In genomic region chr9:74977251-74977650, GRCm38 (mm10) we compare ENCODE assay signal across 16 mouse cellular contexts. TPM values are rescaled to one million over a fixed set of nuclear protein-coding genes. Genes with fewer than 3 reads are reported as not detected.
A peak's percentile ranks its signal among the peaks of the same experiment; 100 is the strongest.
DNase-seq lines count a peak whose midpoint lies in the region; ATAC-seq and TF ChIP-seq lines count a peak whose summit lies in the region.
"Had no signal": no experiment of that assay in that cellular context is flagged by ENCODE, and none has a peak within 500 bp of the region (broad histone marks: within the 10 kb centered on the region; RNA-seq: fewer than 3 reads in every experiment).

No protein-coding gene starts in this region.

- TF ChIP-seq CTCF in heart, adult 2 months (IDR thresholded peaks at IDR 0.05): no peak
- TF ChIP-seq CTCF in lung, embryonic 14.5 days (IDR thresholded peaks at IDR 0.05; ENCODE audit: low read depth): no peak

- WGBS in heart, adult 2 months: 87% methylated on average over 2 of the region's 2 CpGs
- WGBS in lung, embryonic 14.5 days: 86% methylated on average over 2 of the region's 2 CpGs
- 61% methylated on average over 2 of the region's 2 CpGs for whole genome bisulfite sequencing in hindbrain, embryonic 14.5 days
- WGBS in neural tube, embryonic 13.5 days: 65% methylated on average over 2 of the region's 2 CpGs

- H3K79me2 ChIP-seq in heart, adult 2 months (replicated peaks; ENCODE audit: control insufficient read depth, insufficient read depth, low read length): no peaks in the 10 kb centered on the region

- intact Hi-C loops in heart, adult 2 months (cut with DNase I): no loop called here
- intact Hi-C loops in left cerebral cortex, postnatal 4 days (cut with DNase I): no loop called here

- H3K36me3 ChIP-seq in heart, adult 2 months (ENCODE audit: control insufficient read depth, insufficient read depth, low read length): peaks cover 13% of the 10 kb centered on the region
- no peaks in the 10 kb centered on the region for H3K36me3 ChIP-seq in lung, embryonic 14.5 days (ENCODE audit: insufficient read depth)
- H3K36me3 ChIP-seq in hindbrain, embryonic 14.5 days (replicated peaks; ENCODE audit: control insufficient read depth, insufficient read depth): no peaks in the 10 kb centered on the region
- H3K36me3 ChIP-seq in neural tube, embryonic 13.5 days: 0 out of 2 replicates have a peak, but pooled peaks cover 1% of the 10 kb centered on the region
- H3K36me3 ChIP-seq: G1E; limb, embryonic 12.5 days; stomach, embryonic 15.5 days had no signal

- no peak for TF ChIP-seq POLR2A in heart, adult 2 months (IDR thresholded peaks at IDR 0.05; ENCODE audit: insufficient read depth, low read depth, low read length)

- H3K9ac ChIP-seq in heart, adult 2 months (ENCODE audit: low read depth, low read length): no peak overlapping the region
- no peak overlapping the region for H3K9ac ChIP-seq in lung, embryonic 14.5 days
- H3K9ac ChIP-seq in hindbrain, embryonic 14.5 days: peak overlapping the region; percentile 82
- H3K9ac ChIP-seq in neural tube, embryonic 13.5 days: peak overlapping the region; percentile 79
- H3K9ac ChIP-seq: limb, embryonic 12.5 days; stomach, embryonic 15.5 days had no signal

- H3K4me3 ChIP-seq in heart, adult 2 months: peak overlapping the region; percentile 11; the same call in 1 of the 2 replicates
- no peak overlapping the region for H3K4me3 ChIP-seq in lung, embryonic 14.5 days (ENCODE audit: low read depth, low read length)
- peak overlapping the region; percentile 54 for H3K4me3 ChIP-seq in hindbrain, embryonic 14.5 days (replicated peaks; ENCODE audit: low read length)
- H3K4me3 ChIP-seq in neural tube, embryonic 13.5 days: peak overlapping the region; percentile 43
- H3K4me3 ChIP-seq: erythroblast, embryonic 14.5 days had no signal

- H3K27ac ChIP-seq in heart, adult 2 months: no peak overlapping the region; the same call in 1 of the 2 replicates
- H3K27ac ChIP-seq in lung, embryonic 14.5 days (ENCODE audit: low read depth): no peak overlapping the region
- peak overlapping the region; percentile 98 for H3K27ac ChIP-seq in hindbrain, embryonic 14.5 days
- H3K27ac ChIP-seq in neural tube, embryonic 13.5 days (replicated peaks): peak overlapping the region; percentile 94
- H3K27ac ChIP-seq: limb, embryonic 12.5 days had no signal

- no peaks in the 10 kb centered on the region for H3K27me3 ChIP-seq in heart, adult 2 months (ENCODE audit: control insufficient read depth, insufficient read depth, low read length)
- H3K27me3 ChIP-seq in lung, embryonic 14.5 days (ENCODE audit: insufficient read depth, low read length): no peaks in the 10 kb centered on the region
- no peaks in the 10 kb centered on the region for H3K27me3 ChIP-seq in hindbrain, embryonic 14.5 days (ENCODE audit: control insufficient read depth, insufficient read depth, low read length)
- no peaks in the 10 kb centered on the region for H3K27me3 ChIP-seq in neural tube, embryonic 13.5 days
- H3K27me3 ChIP-seq: stomach, embryonic 15.5 days had no signal

- H3K4me1 ChIP-seq in heart, adult 2 months (ENCODE audit: control insufficient read depth, insufficient read depth, low read length): peaks cover 26% of the 10 kb centered on the region
- H3K4me1 ChIP-seq in lung, embryonic 14.5 days (ENCODE audit: insufficient read depth): peaks cover 11% of the 10 kb centered on the region
- peaks cover 48% of the 10 kb centered on the region for H3K4me1 ChIP-seq in hindbrain, embryonic 14.5 days (replicated peaks; ENCODE audit: control insufficient read depth, insufficient read depth, low read length)
- peaks cover 66% of the 10 kb centered on the region for H3K4me1 ChIP-seq in neural tube, embryonic 13.5 days (replicated peaks)

- H3K9me3 ChIP-seq in lung, embryonic 14.5 days (ENCODE audit: low read depth, low read length): no peaks in the 10 kb centered on the region
- H3K9me3 ChIP-seq in hindbrain, embryonic 14.5 days (ENCODE audit: control insufficient read depth, low read length): no peaks in the 10 kb centered on the region
- no peaks in the 10 kb centered on the region for H3K9me3 ChIP-seq in neural tube, embryonic 13.5 days
- H3K9me3 ChIP-seq: G1E; limb, embryonic 12.5 days; stomach, embryonic 15.5 days had no signal

- peak overlapping the region; percentile 70 for H3K4me2 ChIP-seq in lung, embryonic 14.5 days
- peak overlapping the region; percentile 82 for H3K4me2 ChIP-seq in hindbrain, embryonic 14.5 days (replicated peaks)
- H3K4me2 ChIP-seq in neural tube, embryonic 13.5 days: peak overlapping the region; percentile 67

- DNase-seq in heart, adult 2 months: no peak
- DNase-seq in heart, adult 8-10 months (ENCODE audit: low spot score): no peak
- DNase-seq in lung, embryonic 14.5 days: no peak
- no peak for DNase-seq in lung, adult 18-20 months
- DNase-seq in hindbrain, embryonic 14.5 days (ENCODE audit: low spot score): peak; percentile 46
- no peak for DNase-seq in left cerebral cortex, postnatal 4 days
- DNase-seq in urinary bladder, adult 18-20 months (ENCODE audit: low spot score in 2 of 2): no peak
- DNase-seq: cerebellum, adult 11 months; gastrocnemius, postnatal 10 days; right cerebral cortex, postnatal 4 days; thymus, postnatal 14 days had no signal

- ATAC-seq in lung, embryonic 14.5 days (ENCODE audit: insufficient read depth): no peak
- ATAC-seq in hindbrain, embryonic 14.5 days (ENCODE audit: low FRiP score): no peak
- no peak for ATAC-seq in neural tube, embryonic 13.5 days (ENCODE audit: low read depth)

- no peak for TF ChIP-seq EP300 in heart, adult 2 months (IDR thresholded peaks at IDR 0.05; ENCODE audit: insufficient read depth, low read depth, low read length)

RNA-seq across cellular contexts. Expression of gene Fam214a, which starts 24.6 kb away (rescaled TPM):
- 10 to 100 TPM; 20.6 to 30.2 TPM for total RNA-seq in heart, adult 2 months (2021)
- polyA plus RNA-seq in heart, adult 2 months (2012; rRNA removed): 10.7 and 16.5 TPM in 2 replicates
- 10 to 100 TPM; 20.6 to 41.9 (median 32.7) TPM for total RNA-seq in heart, adult 8-10 months (2022)
- 8.9 and 9.9 TPM in 2 replicates for polyA plus RNA-seq in lung, embryonic 14.5 days (2014; fragmentation: Nextera tagmentation; extraction: Ambion mirVana)
- polyA plus RNA-seq in hindbrain, embryonic 14.5 days (2014; fragmentation: Nextera tagmentation; extraction: Ambion mirVana): 26.3 and 28.1 TPM in 2 replicates
- 24.8 and 27.0 TPM in 2 replicates for polyA plus RNA-seq in neural tube, embryonic 13.5 days (2015; fragmentation: Nextera tagmentation; extraction: Ambion mirVana)
- 10 to 100 TPM; 25.7 to 28.8 TPM for total RNA-seq in left cerebral cortex, postnatal 4 days (2021)
- polyA plus RNA-seq: erythroblast, embryonic 14.5 days had no signal

Comparison
In these comparisons a context has a peak if more than half of its experiments do, and no peak if none do; other contexts are left out.
1. H3K27ac ChIP-seq: peak in hindbrain, embryonic 14.5 days (single experiment) and neural tube, embryonic 13.5 days (single experiment); none in heart, adult 2 months (single experiment) and lung, embryonic 14.5 days (single experiment).
2. H3K9ac ChIP-seq: peak in hindbrain, embryonic 14.5 days (single experiment) and neural tube, embryonic 13.5 days (single experiment); none in heart, adult 2 months (single experiment) and lung, embryonic 14.5 days (single experiment).
3. Peak in every context shown above with its lines, with median percentiles within 50 percentile points of each other: H3K4me2 ChIP-seq.